Mouse (Mus musculus) splenic B cell, adult 2 months (primary cell): ENCODE data around the gene Phyhd1.

ENCODE experiments used
- DNase-seq: peaks from one replicate; pipeline ENCODE4 v3.0.0-alpha.2; 2011; ENCODE audit warnings: low read depth, low spot score
- H3K27me3 ChIP-seq: 2 replicates; pipeline ENCODE4 v1.6.1; 2012; ENCODE audit warnings: mild to moderate bottlenecking, low read length, moderate library complexity, mixed read lengths; ENCODE audit not compliant: control insufficient read depth, poor library complexity, insufficient read depth, severe bottlenecking
- H3K36me3 ChIP-seq: 2 replicates; pipeline ENCODE4 v1.6.1; 2012; ENCODE audit warnings: mild to moderate bottlenecking, low read length, moderate library complexity, mixed read lengths; ENCODE audit not compliant: control insufficient read depth, poor library complexity, insufficient read depth, severe bottlenecking

The Phyhd1 gene

DNA sequence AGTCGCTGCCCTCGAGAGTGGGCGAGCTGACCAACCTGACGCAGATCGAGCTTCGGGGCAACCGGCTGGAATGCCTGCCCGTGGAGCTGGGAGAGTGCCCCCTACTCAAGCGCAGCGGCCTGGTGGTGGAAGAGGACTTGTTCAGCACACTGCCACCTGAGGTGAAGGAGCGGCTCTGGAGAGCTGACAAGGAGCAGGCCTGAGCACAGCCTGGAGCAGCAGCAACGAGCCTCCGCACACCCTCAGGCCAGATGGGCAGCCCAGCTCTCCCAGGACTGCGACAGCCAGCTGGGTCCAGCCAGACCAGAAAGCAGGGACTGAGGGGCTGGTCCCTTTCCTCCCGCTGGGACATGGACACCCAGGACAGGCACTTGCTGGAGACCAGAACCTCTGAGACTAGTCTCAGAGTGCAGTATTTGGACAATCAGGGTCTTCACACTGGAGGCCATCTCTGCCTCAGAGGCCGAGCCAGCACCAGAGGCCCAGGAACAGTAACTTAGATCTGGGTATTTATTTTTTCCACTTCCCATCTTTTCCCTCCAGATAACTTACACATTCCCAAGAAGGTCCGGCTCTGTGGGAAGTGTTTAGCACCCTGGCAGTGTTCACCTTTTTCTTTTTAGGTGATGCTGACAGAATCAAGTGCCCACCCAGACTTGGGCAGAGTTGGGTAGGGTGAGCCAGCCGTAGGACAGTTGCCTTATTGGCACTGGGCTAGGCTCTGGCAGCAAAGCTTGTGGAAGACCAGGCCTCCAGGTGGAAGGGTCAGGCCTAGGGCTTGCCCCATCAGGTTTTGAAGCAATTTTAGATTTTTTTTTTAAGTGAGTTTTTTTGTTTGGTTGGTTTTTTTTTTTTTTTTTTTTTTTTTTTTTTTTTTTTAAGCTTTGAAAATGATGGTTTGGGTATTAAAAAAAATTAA lies 3.8 kb upstream of the Phyhd1 start:
- Histone ChIP-seq H3K27me3 (no peaks in the 10 kb centered on the region), H3K36me3 (peaks cover 6% of the 10 kb centered on the region)
- no peak for DNase-seq

DNA sequence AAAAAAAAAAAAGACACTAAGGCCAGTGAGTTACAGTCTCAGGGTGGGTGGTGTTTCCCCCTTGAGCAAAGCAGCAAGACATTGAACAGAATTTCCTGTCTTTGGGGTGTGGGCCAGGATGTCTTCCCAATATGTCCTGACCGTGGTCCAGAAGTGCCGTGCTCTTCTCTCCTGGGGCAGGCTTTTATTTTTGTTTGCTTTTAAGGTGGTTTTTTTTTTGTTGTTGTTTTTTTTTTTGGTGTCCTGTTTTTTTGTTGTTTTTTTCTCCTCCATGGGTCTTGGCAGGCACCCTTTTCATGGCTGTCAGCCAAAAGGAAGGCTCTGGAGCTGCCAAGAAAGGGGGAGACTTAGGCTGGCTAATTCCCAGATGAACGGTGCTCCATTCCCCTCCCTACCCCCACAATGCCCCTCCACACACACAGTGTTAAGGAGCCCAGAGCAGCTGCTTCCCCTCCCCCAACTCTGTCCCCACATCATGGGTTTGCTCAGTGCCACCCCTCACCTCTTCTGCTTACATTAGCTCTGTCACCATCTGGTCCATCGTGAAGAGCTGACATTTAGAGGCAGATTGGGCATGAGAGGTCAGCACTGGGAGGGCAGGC lies 3.1 kb upstream of the Phyhd1 start:
- no peak for DNase-seq
- no peaks in the 10 kb centered on the region for H3K27me3 ChIP-seq
- H3K36me3 ChIP-seq, result peaks cover 4% of the 10 kb centered on the region

DNA sequence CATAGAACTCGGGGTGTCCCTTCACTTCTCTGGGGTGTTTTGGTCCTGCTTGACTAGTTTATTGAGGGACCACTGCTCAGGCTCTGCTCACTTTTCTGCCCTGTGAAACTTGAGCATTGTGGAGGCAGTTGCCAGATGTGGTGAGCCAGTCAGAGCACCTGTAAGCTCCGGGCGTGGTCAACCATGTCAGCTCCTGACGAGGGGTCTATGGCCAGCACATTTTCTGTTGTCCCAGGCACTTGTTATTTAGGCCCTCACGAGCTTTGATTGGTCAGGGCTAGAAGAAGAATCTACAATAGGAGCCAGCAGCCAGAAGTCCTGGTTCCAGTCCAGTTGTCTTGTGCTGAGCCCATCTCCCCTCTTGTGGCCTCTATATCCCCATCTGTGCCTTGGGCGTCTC lies 2.2 kb upstream of the Phyhd1 start:
- peaks cover 4% of the 10 kb centered on the region for H3K36me3 ChIP-seq
- no peaks in the 10 kb centered on the region for H3K27me3 ChIP-seq
- DNase-seq, result no peak

DNA sequence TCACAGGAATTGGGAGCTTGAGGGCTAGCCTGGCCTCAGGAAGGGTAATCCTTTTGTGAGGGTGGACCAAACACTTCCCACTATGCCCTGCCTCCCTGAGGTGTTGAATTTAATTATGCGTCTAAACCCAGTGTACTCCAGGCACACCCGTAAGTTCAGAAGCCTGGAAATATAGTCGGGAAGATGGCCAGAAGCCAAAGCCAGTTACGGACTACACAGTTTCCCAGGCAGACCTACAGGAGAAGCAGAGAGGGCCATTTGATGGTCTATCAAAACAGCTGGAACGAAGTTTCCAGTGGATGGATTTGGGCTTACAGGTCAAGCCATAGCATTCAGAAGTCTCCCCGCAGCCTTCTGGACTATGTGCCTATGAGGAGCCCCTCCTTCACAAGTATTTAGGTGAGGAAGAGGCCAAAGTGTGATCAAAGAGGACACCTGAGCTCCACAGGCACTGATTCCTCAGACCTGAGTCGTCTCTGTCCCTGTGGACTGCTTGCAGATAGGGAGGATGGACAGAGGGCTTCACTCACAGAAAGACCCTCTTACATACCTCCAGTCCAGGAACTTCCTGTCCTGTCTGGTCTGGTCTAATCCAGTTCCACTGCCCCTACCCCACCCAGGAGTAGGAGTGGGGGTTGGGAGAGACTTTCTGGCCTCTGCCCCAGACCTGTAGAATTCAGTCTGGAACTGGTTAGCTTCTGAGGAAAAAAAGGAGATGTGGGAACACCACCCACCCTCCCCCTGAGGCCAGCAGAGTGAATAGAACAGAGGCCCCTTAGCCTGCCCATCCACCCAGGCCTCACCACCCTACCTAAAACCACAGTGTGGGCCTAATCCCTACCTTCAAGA lies 1.1 kb upstream of the Phyhd1 start:
- DNase-seq, result no peak
- Histone ChIP-seq H3K27me3 (no peaks in the 10 kb centered on the region), H3K36me3 (peaks cover 4% of the 10 kb centered on the region)

GRCm38 (mm10) chr2:30266392-30266941 lies 464 bp downstream of the Phyhd1 start:
- Histone ChIP-seq H3K27me3 (no peaks in the 10 kb centered on the region), H3K36me3 (peaks cover 4% of the 10 kb centered on the region)
- no peak for DNase-seq

DNA sequence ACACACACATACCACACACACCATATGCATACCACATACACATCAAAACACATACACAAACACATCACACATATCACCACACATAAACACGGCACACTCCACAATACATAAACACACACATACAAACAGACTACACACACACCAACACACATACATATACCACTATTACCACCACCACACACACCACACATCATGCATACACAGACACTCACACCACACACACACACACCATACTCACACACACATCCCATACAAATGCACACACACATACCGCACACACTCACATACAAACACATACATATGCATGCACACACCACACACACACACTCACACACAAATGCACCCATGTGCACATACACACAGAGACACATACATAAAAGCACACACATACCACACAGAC lies 1.5 kb downstream of the Phyhd1 start:
- DNase-seq, result no peak
- Histone ChIP-seq H3K36me3 (peaks cover 4% of the 10 kb centered on the region), H3K27me3 (no peaks in the 10 kb centered on the region)

- Histone ChIP-seq H3K36me3 (no peaks in the 10 kb centered on the region; the same call in 1 of the 2 replicates), H3K27me3 (no peaks in the 10 kb centered on the region)
- no peak for DNase-seq
Measured at GRCm38 (mm10) chr2:30268371-30268770, 2.4 kb downstream of the Phyhd1 start.

DNA sequence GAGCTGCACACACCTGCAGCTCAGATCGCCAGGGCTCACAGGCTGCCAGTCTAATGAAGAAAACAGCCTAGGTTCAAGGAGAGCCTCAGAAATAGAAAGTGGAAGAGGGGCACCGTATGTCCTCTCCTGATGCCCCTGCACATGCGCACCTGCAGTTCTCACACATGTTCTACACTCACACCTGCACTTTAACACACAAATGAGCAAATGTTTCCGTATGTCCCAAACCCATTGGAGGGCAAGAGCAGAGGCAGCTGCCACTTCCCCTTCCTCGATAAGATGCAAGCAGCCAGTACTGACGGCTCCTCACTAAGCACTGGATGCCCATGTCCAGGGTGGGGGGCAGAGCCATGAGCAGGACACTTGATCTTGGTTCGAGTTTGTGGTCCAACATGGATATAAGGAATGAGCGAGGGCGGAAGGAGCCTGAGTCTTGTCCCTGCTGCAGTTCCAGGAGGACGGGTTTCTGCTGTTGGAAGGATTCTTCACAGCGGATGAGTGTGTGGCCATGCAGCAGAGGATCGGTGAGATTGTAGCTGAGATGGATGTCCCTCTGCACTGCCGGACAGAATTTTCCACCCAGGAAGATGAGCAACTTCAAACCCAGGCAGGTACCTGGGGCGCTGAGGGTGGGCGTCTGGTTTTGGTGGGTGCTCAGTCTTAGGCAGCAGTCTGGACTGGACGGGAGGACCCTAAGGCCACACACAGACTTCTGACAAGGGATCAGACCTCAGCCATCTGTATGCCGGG lies 3.4 kb downstream of the Phyhd1 start:
- Histone ChIP-seq H3K36me3 (no peaks in the 10 kb centered on the region), H3K27me3 (no peaks in the 10 kb centered on the region)
- peak; percentile 48 for DNase-seq

DNA sequence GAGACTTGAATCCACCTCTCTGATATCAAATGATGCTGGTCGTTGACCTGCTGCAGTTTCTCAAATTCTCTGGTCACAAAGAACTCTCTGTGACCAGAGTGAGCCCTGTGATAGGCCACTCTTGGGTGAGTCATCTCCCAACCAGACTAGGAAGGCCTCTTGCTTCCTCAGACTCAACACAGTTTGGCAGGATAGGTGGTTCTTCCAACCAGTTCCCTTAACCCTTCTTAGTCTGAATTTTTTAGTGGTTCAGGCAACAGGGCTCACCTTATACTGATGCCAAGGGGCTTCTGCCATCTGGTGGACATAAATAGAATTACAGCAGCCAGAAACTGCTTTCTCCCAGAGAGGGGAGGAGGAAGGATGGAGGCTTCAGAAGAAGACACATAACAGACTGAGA lies 4.1 kb downstream of the Phyhd1 start:
- Histone ChIP-seq H3K36me3 (no peaks in the 10 kb centered on the region), H3K27me3 (no peaks in the 10 kb centered on the region)
- DNase-seq, result peak; percentile 79

DNA sequence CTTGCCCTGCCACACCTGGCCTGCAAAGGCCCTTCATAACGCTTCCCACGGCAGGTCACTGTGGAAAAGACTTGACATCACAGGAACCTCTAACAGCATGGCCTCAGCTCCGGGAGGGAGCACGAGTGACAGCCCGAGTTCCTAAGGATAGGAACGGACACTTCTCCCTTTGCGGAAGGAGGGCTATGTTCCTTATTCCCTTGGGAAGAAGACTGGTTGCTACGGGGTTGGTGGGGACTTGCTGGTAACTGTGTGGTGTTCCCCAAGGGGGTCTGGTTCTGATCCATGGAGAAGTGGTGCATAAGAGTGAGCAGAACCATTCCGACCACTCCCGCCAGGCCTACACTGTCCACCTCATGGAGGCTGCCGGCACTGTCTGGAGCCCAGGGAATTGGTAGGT lies 14.7 kb downstream of the Phyhd1 start, which contains the start of gene Gm28038:
Gene Gm28038 (plus strand): TSS at position 301 of the 400 bp plus-strand sequence.
- no peak for DNase-seq
- H3K27me3 ChIP-seq, result no peaks in the 10 kb centered on the region
- no peaks in the 10 kb centered on the region for H3K36me3 ChIP-seq

DNA sequence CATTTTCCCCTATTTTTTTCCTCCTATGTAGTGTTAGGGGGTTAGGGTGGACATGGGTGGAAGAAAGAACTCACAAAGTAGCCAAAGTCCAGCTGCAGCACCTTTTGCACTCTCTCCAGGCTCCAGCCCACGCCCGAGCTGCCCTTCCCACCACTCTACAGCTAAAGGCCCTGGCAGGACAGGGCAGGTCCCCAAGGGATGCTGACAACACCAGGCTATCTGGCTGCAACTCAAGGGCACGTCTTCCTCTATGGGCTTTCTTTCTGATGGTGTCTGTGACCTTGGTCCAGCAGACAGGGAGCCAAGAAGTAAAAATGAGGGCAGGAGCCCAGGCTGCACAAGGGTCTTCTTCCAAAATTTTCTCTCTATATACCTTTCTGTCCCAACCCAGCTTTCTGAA lies 15.6 kb downstream of the Phyhd1 start:
- DNase-seq, result no peak
- Histone ChIP-seq H3K27me3 (no peaks in the 10 kb centered on the region), H3K36me3 (no peaks in the 10 kb centered on the region)

GRCm38 (mm10) chr2:30283193-30283592 lies 17.2 kb downstream of the Phyhd1 start:
- no peaks in the 10 kb centered on the region for H3K36me3 ChIP-seq
- DNase-seq, result no peak
- no peaks in the 10 kb centered on the region for H3K27me3 ChIP-seq

DNA sequence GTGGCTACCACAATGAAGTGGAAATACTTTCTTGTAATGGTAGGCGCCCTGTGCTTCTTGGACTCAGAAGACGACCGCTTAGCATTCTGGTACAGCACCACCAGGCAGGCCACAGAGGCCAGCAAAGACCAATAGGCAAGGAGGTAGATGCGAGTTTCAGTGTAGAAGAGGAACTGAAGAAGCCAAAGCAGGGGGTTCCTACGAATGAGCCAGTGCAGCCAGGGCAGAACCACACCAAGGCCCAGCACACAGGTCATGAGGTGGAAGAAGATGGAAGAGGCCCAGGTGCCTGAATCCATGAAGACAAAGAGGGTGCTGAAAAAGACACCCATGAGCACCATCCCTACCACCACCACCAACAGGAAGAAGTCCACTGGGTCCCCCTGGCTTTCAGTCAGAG lies 19.0 kb downstream of the Phyhd1 start:
- H3K27me3 ChIP-seq, result no peaks in the 10 kb centered on the region
- no peak for DNase-seq
- H3K36me3 ChIP-seq, result no peaks in the 10 kb centered on the region
